Mouse (Mus musculus) hindbrain, embryonic 11.5 days (tissue): ENCODE data around the gene Pdhb. TPM values are rescaled to one million over a fixed set of nuclear protein-coding genes. Genes with fewer than 3 reads are reported as not detected.
"Not testable (repeated sequence)": the region's sequence is repeated elsewhere in the genome, so short reads cannot be mapped to it uniquely, and the experiment has no call there.

Source experiments
- ATAC-seq: fragments of 200-750 bp; cut with Nextera tagmentation; 2 replicates; pipeline ENCODE4 v1.8.0; 2017; ENCODE audit warnings: mild to moderate bottlenecking, moderate TSS enrichment, moderate library complexity; ENCODE audit not compliant: low FRiP score
- DNase-seq: peaks from one replicate; pipeline ENCODE4 v3.0.0-alpha.2; 2015; ENCODE audit warnings: low spot score
- H3K27ac ChIP-seq: fragments of 300-500 bp; sonication (generic); 2 replicates; pipeline ENCODE4 v1.5.1; 2014; ENCODE audit warnings: mild to moderate bottlenecking, low read depth, low read length
- H3K27me3 ChIP-seq: fragments of 300-500 bp; sonication (generic); 2 replicates; pipeline ENCODE4 v1.6.1; 2014; ENCODE audit warnings: mild to moderate bottlenecking, low read length, moderate library complexity, mixed read lengths; ENCODE audit not compliant: control insufficient read depth, insufficient read depth
- H3K36me3 ChIP-seq: fragments of 300-500 bp; sonication (generic); 2 replicates; pipeline ENCODE4 v1.6.1; 2014; ENCODE audit warnings: mild to moderate bottlenecking, low read length, moderate library complexity, mixed read lengths; ENCODE audit not compliant: control insufficient read depth, insufficient read depth
- H3K4me1 ChIP-seq: fragments of 300-500 bp; sonication (generic); replicated peaks from 2 replicates; pipeline ENCODE4 v1.6.1; 2014; ENCODE audit warnings: low read length, mixed read lengths; ENCODE audit not compliant: control insufficient read depth, insufficient read depth
- H3K4me2 ChIP-seq: fragments of 300-500 bp; sonication (generic); replicated peaks from 2 replicates; pipeline ENCODE4 v1.6.1; 2014; ENCODE audit warnings: mild to moderate bottlenecking, low read depth, low read length
- H3K4me3 ChIP-seq: fragments of 300-500 bp; sonication (generic); 2 replicates; pipeline ENCODE4 v1.5.1; 2014; ENCODE audit warnings: low read depth, low read length
- H3K9ac ChIP-seq: fragments of 300-500 bp; sonication (generic); 2 replicates; pipeline ENCODE4 v1.6.1; 2014; ENCODE audit warnings: low read depth, low read length
- H3K9me3 ChIP-seq: fragments of 300-500 bp; sonication (generic); 2 replicates; pipeline ENCODE4 v1.6.1; 2016; ENCODE audit warnings: low read length; ENCODE audit not compliant: control insufficient read depth
- whole genome bisulfite sequencing: fragments of 180-500 bp; shearing (Covaris S2); extraction: QIAGEN DNeasy Blood & Tissue Kit; methylation state at CpG from one replicate; pipeline ENCODE4 v1.1.7; 2014; 5-methylcytosine and 5-hydroxymethylcytosine counted together
- polyA plus RNA-seq: library from polyadenylated mRNA; unstranded; fragments of >200 nt; fragmentation: Nextera tagmentation; extraction: Ambion mirVana; gene quantifications from 2 replicates; pipeline ENCODE4 v1.2.1, GENCODE M21; 2014

The Pdhb gene
- polyA plus RNA-seq, 1 experiment from 2014 or later = 228 TPM

GRCm38 (mm10) chr14:8134234-8134633 lies 38.6 kb downstream of the Pdhb start:
- no peak for DNase-seq
- H3K4me3 ChIP-seq = no peak overlapping the region
- 83% methylated on average over 2 of the region's 2 CpGs for WGBS
- no peak overlapping the region for H3K27ac ChIP-seq
- ATAC-seq = no peak
- no peaks in the 10 kb centered on the region for H3K27me3 ChIP-seq
- no peaks in the 10 kb centered on the region for H3K9me3 ChIP-seq
- no peaks in the 10 kb centered on the region for H3K36me3 ChIP-seq
- H3K4me1 ChIP-seq = no peaks in the 10 kb centered on the region
- H3K4me2 ChIP-seq = no peak overlapping the region
- H3K9ac ChIP-seq = no peak overlapping the region

GRCm38 (mm10) chr14:8132789-8133188 lies 40.0 kb downstream of the Pdhb start:
- Histone ChIP-seq H3K9me3 (no peaks in the 10 kb centered on the region), H3K4me3 (no peak overlapping the region), H3K27me3 (no peaks in the 10 kb centered on the region), H3K4me2 (no peak overlapping the region), H3K36me3 (no peaks in the 10 kb centered on the region), H3K9ac (no peak overlapping the region), H3K27ac (no peak overlapping the region), H3K4me1 (no peaks in the 10 kb centered on the region)
- ATAC-seq = no peak
- no peak for DNase-seq
- 88% methylated on average over 8 of the region's 8 CpGs for WGBS

- Histone ChIP-seq H3K9ac (no peak overlapping the region), H3K27ac (no peak overlapping the region), H3K9me3 (no peaks in the 10 kb centered on the region), H3K4me3 (no peak overlapping the region), H3K4me1 (no peaks in the 10 kb centered on the region), H3K27me3 (no peaks in the 10 kb centered on the region), H3K4me2 (no peak overlapping the region), H3K36me3 (no peaks in the 10 kb centered on the region)
- DNase-seq (no peak), ATAC-seq (no peak)
- WGBS = 77% methylated on average over 5 of the region's 5 CpGs
Measured at GRCm38 (mm10) chr14:8127971-8128370, 44.9 kb downstream of the Pdhb start.

GRCm38 (mm10) chr14:8124046-8124881 lies 48.6 kb downstream of the Pdhb start:
- Histone ChIP-seq H3K36me3 (no peaks in the 10 kb centered on the region), H3K9me3 (no peaks in the 10 kb centered on the region), H3K4me1 (no peaks in the 10 kb centered on the region), H3K9ac (no peak overlapping the region), H3K27me3 (no peaks in the 10 kb centered on the region), H3K4me3 (no peak overlapping the region), H3K27ac (no peak overlapping the region), H3K4me2 (no peak overlapping the region)
- DNase-seq (no peak), ATAC-seq (no peak)
- 88% methylated on average over 7 of the region's 7 CpGs for WGBS

- not testable (repeated sequence) for H3K27me3 ChIP-seq, H3K9ac ChIP-seq, H3K36me3 ChIP-seq, H3K4me2 ChIP-seq, H3K27ac ChIP-seq, DNase-seq, ATAC-seq, H3K4me3 ChIP-seq, H3K4me1 ChIP-seq, H3K9me3 ChIP-seq
- 95% methylated on average over 10 of the region's 10 CpGs for WGBS
Measured at GRCm38 (mm10) chr14:8123611-8124010, 49.2 kb downstream of the Pdhb start.

GRCm38 (mm10) chr14:8123141-8123540 lies 49.7 kb downstream of the Pdhb start:
- Histone ChIP-seq H3K4me3 (no peak overlapping the region), H3K4me1 (no peaks in the 10 kb centered on the region), H3K36me3 (no peaks in the 10 kb centered on the region), H3K4me2 (no peak overlapping the region), H3K27me3 (no peaks in the 10 kb centered on the region), H3K9ac (no peak overlapping the region), H3K27ac (no peak overlapping the region), H3K9me3 (no peaks in the 10 kb centered on the region)
- whole genome bisulfite sequencing = 89% methylated on average over 7 of the region's 7 CpGs
- ATAC-seq = no peak
- DNase-seq = no peak

GRCm38 (mm10) chr14:8119904-8120303 lies 52.9 kb downstream of the Pdhb start:
- H3K4me1 ChIP-seq = no peaks in the 10 kb centered on the region
- WGBS = 82% methylated on average over 3 of the region's 3 CpGs
- no peaks in the 10 kb centered on the region for H3K36me3 ChIP-seq
- DNase-seq = no peak
- H3K27me3 ChIP-seq = no peaks in the 10 kb centered on the region
- ATAC-seq = no peak
- H3K4me2 ChIP-seq = no peak overlapping the region
- no peak overlapping the region for H3K4me3 ChIP-seq
- no peak overlapping the region for H3K9ac ChIP-seq
- H3K9me3 ChIP-seq = no peaks in the 10 kb centered on the region
- H3K27ac ChIP-seq = no peak overlapping the region

- Histone ChIP-seq H3K4me1 (no peaks in the 10 kb centered on the region), H3K36me3 (no peaks in the 10 kb centered on the region), H3K4me3 (no peak overlapping the region), H3K27me3 (no peaks in the 10 kb centered on the region), H3K9me3 (no peaks in the 10 kb centered on the region), H3K9ac (no peak overlapping the region), H3K4me2 (no peak overlapping the region), H3K27ac (no peak overlapping the region)
- DNase-seq (no peak), ATAC-seq (no peak)
- 91% methylated on average over 5 of the region's 5 CpGs for WGBS
Measured at GRCm38 (mm10) chr14:8119454-8119853, 53.4 kb downstream of the Pdhb start.

GRCm38 (mm10) chr14:8117371-8117770 lies 55.5 kb downstream of the Pdhb start:
- Histone ChIP-seq H3K4me1 (no peaks in the 10 kb centered on the region), H3K9ac (no peak overlapping the region), H3K27ac (no peak overlapping the region), H3K9me3 (no peaks in the 10 kb centered on the region), H3K4me3 (no peak overlapping the region), H3K27me3 (no peaks in the 10 kb centered on the region), H3K4me2 (no peak overlapping the region), H3K36me3 (no peaks in the 10 kb centered on the region)
- WGBS = 86% methylated on average over 2 of the region's 2 CpGs
- DNase-seq (no peak), ATAC-seq (no peak)
